Mouse (Mus musculus): ENCODE measurements around the gene Agbl4.

GRCm38 (mm10) chr4:111444616-111445160 lies 1047.2 kb downstream of the Agbl4 start:
- no peak for TF ChIP-seq POLR2A (IDR thresholded peaks at IDR 0.05; ENCODE audit: borderline replicate concordance, extremely low read depth, insufficient read depth, insufficient read length, poor library complexity, severe bottlenecking)
- TF ChIP-seq CTCF (IDR thresholded peaks at IDR 0.05; ENCODE audit: borderline replicate concordance, extremely low read depth, insufficient read depth, insufficient read length), result no peak
